Mouse (Mus musculus) G1E (cell line): ENCODE measurements around the gene Birc6.

Experiments
- CTCF ChIP-seq: IDR thresholded peaks from 2 replicates; pipeline ENCODE4 v1.5.1; 2012; ENCODE audit warnings: low read depth, low read length, inconsistent platforms, mixed read lengths
- GATA1 ChIP-seq: IDR thresholded peaks from 2 replicates; pipeline ENCODE4 v1.6.1; 2012; ENCODE audit warnings: borderline replicate concordance, low read length, inconsistent platforms, mixed read lengths
- GATA2 ChIP-seq: IDR thresholded peaks from 2 replicates; pipeline ENCODE4 v1.6.1; 2012; ENCODE audit warnings: low read depth, low read length, inconsistent platforms, borderline replicate concordance
- POLR2AphosphoS5 ChIP-seq: IDR thresholded peaks from 2 replicates; pipeline ENCODE4 v1.6.1; 2012; ENCODE audit warnings: low read depth, low read length, inconsistent platforms; ENCODE audit not compliant: insufficient replicate concordance

DNA sequence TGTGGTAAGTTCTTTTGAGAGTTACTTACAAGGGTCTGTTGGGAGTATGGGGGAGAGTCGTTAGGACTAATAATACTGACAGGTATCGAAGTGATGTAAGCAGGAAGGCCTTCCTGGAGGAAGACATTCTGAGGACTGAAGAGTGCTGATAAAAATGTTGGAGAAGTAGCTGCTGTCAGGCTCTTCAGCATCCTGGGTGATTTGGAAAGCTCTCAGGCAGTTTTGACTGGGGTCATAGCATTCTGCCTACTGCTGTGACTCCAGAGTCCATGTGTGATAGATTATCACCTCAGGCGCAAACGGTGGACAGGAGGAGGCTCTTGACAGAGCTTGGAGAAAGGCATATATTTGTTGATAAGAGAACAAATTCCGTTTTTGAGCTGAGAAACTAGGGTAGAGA is 177.4 kb downstream of the Birc6 start:
- no peak for TF ChIP-seq GATA2
- TF ChIP-seq CTCF, result no peak
- TF ChIP-seq GATA1, result no peak
- TF ChIP-seq POLR2AphosphoS5, result no peak
